Mouse (Mus musculus) heart, embryonic 15.5 days (tissue): ENCODE data around the gene Usp15. TPM values are rescaled to one million over a fixed set of nuclear protein-coding genes. Genes with fewer than 3 reads are reported as not detected.
A peak's percentile ranks its signal among the peaks of the same experiment; 100 is the strongest.

Source experiments
- ATAC-seq: fragments of 200-750 bp; cut with Nextera tagmentation; replicated peaks from 2 replicates; pipeline ENCODE4 v1.8.0; 2017; ENCODE audit warnings: low read depth, moderate TSS enrichment; ENCODE audit not compliant: insufficient number of reproducible peaks, insufficient read depth, low FRiP score
- H3K27ac ChIP-seq: fragments of 300-500 bp; sonication (generic); 2 replicates; pipeline ENCODE4 v1.5.1; 2015; ENCODE audit warnings: mild to moderate bottlenecking, inconsistent platforms
- H3K27me3 ChIP-seq: fragments of 300-500 bp; sonication (generic); 2 replicates; pipeline ENCODE4 v1.6.1; 2015; ENCODE audit warnings: inconsistent platforms
- H3K36me3 ChIP-seq: fragments of 300-500 bp; sonication (generic); 2 replicates; pipeline ENCODE4 v1.6.1; 2015; ENCODE audit warnings: mild to moderate bottlenecking, inconsistent platforms
- H3K4me1 ChIP-seq: fragments of 300-500 bp; sonication (generic); replicated peaks from 2 replicates; pipeline ENCODE4 v1.6.1; 2015; ENCODE audit warnings: inconsistent platforms
- H3K4me2 ChIP-seq: fragments of 300-500 bp; sonication (generic); 2 replicates; pipeline ENCODE4 v1.6.1; 2015; ENCODE audit warnings: inconsistent platforms, mild to moderate bottlenecking, moderate library complexity
- H3K4me3 ChIP-seq: fragments of 300-500 bp; sonication (generic); 2 replicates; pipeline ENCODE4 v1.5.1; 2015; ENCODE audit warnings: mild to moderate bottlenecking, inconsistent platforms
- H3K9ac ChIP-seq: fragments of 300-500 bp; sonication (generic); 2 replicates; pipeline ENCODE4 v1.6.1; 2015; ENCODE audit warnings: mild to moderate bottlenecking, inconsistent platforms
- H3K9me3 ChIP-seq: fragments of 300-500 bp; sonication (generic); replicated peaks from 2 replicates; pipeline ENCODE4 v1.6.1; 2016; ENCODE audit warnings: inconsistent platforms
- WGBS: fragments of 180-500 bp; shearing (Covaris S2); methylation state at CpG from one replicate; pipeline ENCODE4 v1.1.7; 2015; ENCODE audit warnings: mixed read lengths; 5-methylcytosine and 5-hydroxymethylcytosine counted together
- polyA plus RNA-seq: library from polyadenylated mRNA; unstranded; fragments of >200 nt; fragmentation: Nextera tagmentation; extraction: Ambion mirVana; gene quantifications from 2 replicates; pipeline ENCODE4 v1.2.1, GENCODE M21; 2015

The Usp15 gene
- polyA plus RNA-seq, 1 experiment from 2014 or later = 53.5 TPM

GRCm38 (mm10) chr10:123142395-123143050, 54.3 kb downstream of the Usp15 start:
- no peaks in the 10 kb centered on the region for H3K9me3 ChIP-seq
- no peak for ATAC-seq
- no peaks in the 10 kb centered on the region for H3K27me3 ChIP-seq

GRCm38 (mm10) chr10:123135818-123136217, 61.0 kb downstream of the Usp15 start:
- H3K27ac ChIP-seq = no peak overlapping the region
- H3K27me3 ChIP-seq = no peaks in the 10 kb centered on the region
- no peak overlapping the region for H3K9ac ChIP-seq
- no peak overlapping the region for H3K4me3 ChIP-seq
- 65% methylated on average over 10 of the region's 10 CpGs for WGBS
- ATAC-seq = peak; percentile 60
- H3K36me3 ChIP-seq = peaks cover 24% of the 10 kb centered on the region
- no peak overlapping the region for H3K4me2 ChIP-seq
- H3K4me1 ChIP-seq = 0 out of 2 replicates have a peak, but pooled peaks cover 3% of the 10 kb centered on the region
- no peaks in the 10 kb centered on the region for H3K9me3 ChIP-seq

More at GRCm38 (mm10) chr10:123142395-123143050, 54.3 kb downstream of the Usp15 start:
- Histone ChIP-seq H3K36me3 (peaks cover 18% of the 10 kb centered on the region), H3K4me1 (peaks cover 5% of the 10 kb centered on the region), H3K4me3 (no peak overlapping the region), H3K4me2 (no peak overlapping the region), H3K9ac (no peak overlapping the region), H3K27ac (no peak overlapping the region)
- WGBS = 91% methylated on average over 5 of the region's 5 CpGs

- 93% methylated on average over 10 of the region's 10 CpGs for WGBS
Measured at GRCm38 (mm10) chr10:123131487-123131886, 65.3 kb downstream of the Usp15 start.

DNA sequence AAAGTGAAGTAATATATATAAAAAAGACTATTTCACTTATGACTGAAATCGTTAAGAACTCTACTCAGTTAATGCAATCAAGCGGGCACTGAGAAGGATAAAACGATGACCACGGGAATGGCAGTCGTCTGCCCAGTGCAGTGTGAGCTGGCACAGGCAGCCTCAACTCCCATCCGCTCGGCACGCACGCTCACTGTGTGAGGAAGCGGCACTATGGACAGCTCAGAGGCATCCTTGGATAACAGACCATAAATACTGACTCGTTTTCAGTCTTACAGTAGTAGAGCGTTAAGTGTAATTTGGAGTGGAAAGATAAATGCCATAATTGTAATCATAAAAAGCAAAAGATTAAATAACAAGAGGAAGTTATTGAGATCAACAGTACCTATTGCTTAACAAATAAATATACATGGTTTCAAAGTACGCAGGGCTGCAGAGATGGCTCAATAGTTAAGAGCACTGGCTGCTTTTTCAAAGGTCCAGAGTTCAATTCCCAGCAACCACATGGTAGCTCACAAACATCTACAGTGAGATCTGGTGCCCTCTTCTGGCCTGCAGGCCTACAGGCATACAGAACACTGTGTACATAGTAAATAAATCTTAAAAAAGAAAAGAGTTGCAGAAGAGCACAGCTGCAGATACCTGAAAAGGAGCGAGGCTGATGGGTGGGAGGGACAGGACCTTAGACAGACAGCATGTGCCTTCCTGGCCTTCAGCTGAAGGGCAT, 76.0 kb downstream of the Usp15 start:
- H3K4me1 ChIP-seq = no peaks in the 10 kb centered on the region
- H3K27ac ChIP-seq = no peak overlapping the region
- no peaks in the 10 kb centered on the region for H3K27me3 ChIP-seq
- ATAC-seq = no peak
- peaks cover 83% of the 10 kb centered on the region for H3K36me3 ChIP-seq
- H3K9ac ChIP-seq = no peak overlapping the region
- 94% methylated on average over 14 of the region's 14 CpGs for WGBS
- no peak overlapping the region for H3K4me3 ChIP-seq
- H3K9me3 ChIP-seq = no peaks in the 10 kb centered on the region
- no peak overlapping the region for H3K4me2 ChIP-seq

More at GRCm38 (mm10) chr10:123131487-123131886, 65.3 kb downstream of the Usp15 start:
- Histone ChIP-seq H3K9ac (no peak overlapping the region), H3K4me3 (no peak overlapping the region), H3K27ac (no peak overlapping the region), H3K27me3 (no peaks in the 10 kb centered on the region), H3K4me2 (no peak overlapping the region), H3K36me3 (peaks cover 37% of the 10 kb centered on the region), H3K9me3 (no peaks in the 10 kb centered on the region), H3K4me1 (no peaks in the 10 kb centered on the region)
- no peak for ATAC-seq

- Histone ChIP-seq H3K9ac (no peak overlapping the region), H3K27me3 (no peaks in the 10 kb centered on the region), H3K36me3 (peaks cover 72% of the 10 kb centered on the region), H3K4me2 (no peak overlapping the region), H3K4me1 (no peaks in the 10 kb centered on the region), H3K9me3 (no peaks in the 10 kb centered on the region), H3K27ac (no peak overlapping the region), H3K4me3 (no peak overlapping the region)
- ATAC-seq = no peak
- 78% methylated on average over 14 of the region's 14 CpGs for WGBS
Measured at GRCm38 (mm10) chr10:123116861-123117260, 79.9 kb downstream of the Usp15 start.

- no peaks in the 10 kb centered on the region for H3K27me3 ChIP-seq
- WGBS = 95% methylated on average over 8 of the region's 8 CpGs
- no peak overlapping the region for H3K4me3 ChIP-seq
- no peaks in the 10 kb centered on the region for H3K4me1 ChIP-seq
- peaks cover 52% of the 10 kb centered on the region for H3K36me3 ChIP-seq
- ATAC-seq = no peak
- no peaks in the 10 kb centered on the region for H3K9me3 ChIP-seq
- no peak overlapping the region for H3K27ac ChIP-seq
- H3K9ac ChIP-seq = no peak overlapping the region
- H3K4me2 ChIP-seq = no peak overlapping the region
Measured at GRCm38 (mm10) chr10:123113466-123113865, 83.3 kb downstream of the Usp15 start.

DNA sequence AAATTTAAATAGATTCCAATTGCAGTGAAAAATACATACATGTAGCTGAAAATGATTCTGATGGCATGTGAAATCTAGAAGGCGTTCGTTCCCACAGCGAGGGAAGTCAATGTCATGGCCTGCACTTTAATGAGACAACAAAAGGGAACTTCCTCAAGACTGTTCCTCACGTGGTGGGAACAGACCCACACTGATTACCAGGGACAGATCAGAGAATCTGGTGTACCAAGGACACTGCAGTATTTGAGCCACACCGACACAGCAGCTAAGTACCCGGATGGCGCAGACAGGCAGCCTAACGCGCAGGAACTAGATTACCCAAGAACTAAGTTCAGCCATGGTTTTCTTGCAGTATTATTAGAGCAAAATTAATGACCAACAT, 84.0 kb downstream of the Usp15 start:
- Histone ChIP-seq H3K27ac (no peak overlapping the region), H3K4me3 (no peak overlapping the region), H3K4me2 (no peak overlapping the region), H3K9me3 (no peaks in the 10 kb centered on the region), H3K9ac (no peak overlapping the region), H3K36me3 (peaks cover 46% of the 10 kb centered on the region), H3K4me1 (no peaks in the 10 kb centered on the region), H3K27me3 (no peaks in the 10 kb centered on the region)
- ATAC-seq = no peak
- WGBS = 88% methylated on average over 9 of the region's 9 CpGs

DNA sequence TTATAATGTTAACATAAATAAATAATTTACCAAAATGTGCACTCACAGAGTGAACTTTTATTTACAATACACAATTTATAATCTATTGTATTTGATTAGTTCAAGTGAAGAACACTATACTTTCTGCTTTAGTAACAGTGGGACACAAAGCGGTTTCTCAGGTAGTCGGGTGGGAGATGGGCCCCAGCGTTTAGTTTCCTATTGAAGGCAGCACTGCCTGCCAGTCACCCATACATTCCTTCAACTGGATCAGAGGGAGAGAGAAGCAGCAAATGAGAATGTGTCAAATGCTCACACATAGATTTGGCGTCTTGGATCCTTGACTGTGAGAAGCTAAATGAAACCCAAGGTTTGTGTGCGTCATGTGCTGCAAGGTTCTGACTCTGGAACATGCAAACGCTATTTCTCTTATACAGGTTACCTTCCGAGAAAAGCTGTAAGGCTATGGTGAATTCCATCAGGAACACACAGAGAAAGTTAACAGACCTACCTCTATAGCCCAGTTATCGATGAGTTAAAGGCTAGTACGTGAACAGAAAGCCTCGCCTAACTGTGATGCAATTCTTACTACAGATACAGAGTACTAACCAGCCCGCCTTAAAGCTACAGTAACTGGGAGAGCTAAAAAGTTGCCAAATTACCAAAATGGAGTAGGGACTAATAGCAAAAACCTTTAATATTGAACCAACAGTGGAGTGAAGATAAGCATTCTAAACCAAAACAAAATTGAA, 84.6 kb downstream of the Usp15 start:
- no peaks in the 10 kb centered on the region for H3K9me3 ChIP-seq
- no peak overlapping the region for H3K9ac ChIP-seq
- H3K4me3 ChIP-seq = no peak overlapping the region
- H3K4me1 ChIP-seq = no peaks in the 10 kb centered on the region
- no peak overlapping the region for H3K4me2 ChIP-seq
- no peak overlapping the region for H3K27ac ChIP-seq
- WGBS = 86% methylated on average over 11 of the region's 11 CpGs
- no peaks in the 10 kb centered on the region for H3K27me3 ChIP-seq
- ATAC-seq = no peak
- H3K36me3 ChIP-seq = peaks cover 41% of the 10 kb centered on the region

GRCm38 (mm10) chr10:123110548-123110947, 86.2 kb downstream of the Usp15 start:
- no peak overlapping the region for H3K4me2 ChIP-seq
- WGBS = 68% methylated on average over 11 of the region's 11 CpGs
- H3K4me3 ChIP-seq = no peak overlapping the region
- H3K27me3 ChIP-seq = no peaks in the 10 kb centered on the region
- no peak overlapping the region for H3K27ac ChIP-seq
- H3K4me1 ChIP-seq = no peaks in the 10 kb centered on the region
- H3K36me3 ChIP-seq = peaks cover 25% of the 10 kb centered on the region
- H3K9me3 ChIP-seq = no peaks in the 10 kb centered on the region
- H3K9ac ChIP-seq = no peak overlapping the region
- ATAC-seq = no peak

DNA sequence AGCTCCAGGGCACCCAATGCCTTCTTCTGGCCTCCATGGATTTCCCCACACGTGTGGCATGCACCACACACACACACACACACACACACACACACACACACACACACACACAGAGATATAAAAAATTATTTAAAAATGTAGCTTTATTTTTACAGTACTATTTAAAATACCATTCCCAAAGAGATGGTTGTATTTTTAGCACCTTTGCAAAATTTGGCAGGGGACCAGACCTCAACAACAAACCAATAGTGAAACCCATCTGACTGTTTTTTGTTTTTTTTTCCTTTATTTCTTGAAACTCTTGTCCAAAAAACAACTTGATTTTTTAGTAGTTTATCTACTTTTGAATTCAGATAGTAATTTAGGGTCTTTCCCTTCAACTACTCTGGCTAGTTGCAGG, 88.3 kb downstream of the Usp15 start:
- no peak overlapping the region for H3K4me2 ChIP-seq
- WGBS = 74% methylated on average over 1 of the region's 1 CpGs
- no peaks in the 10 kb centered on the region for H3K27me3 ChIP-seq
- no peaks in the 10 kb centered on the region for H3K9me3 ChIP-seq
- no peak overlapping the region for H3K27ac ChIP-seq
- no peak for ATAC-seq
- H3K9ac ChIP-seq = no peak overlapping the region
- H3K4me1 ChIP-seq = no peaks in the 10 kb centered on the region
- peaks cover 10% of the 10 kb centered on the region; the same call in 1 of the 2 replicates for H3K36me3 ChIP-seq
- no peak overlapping the region for H3K4me3 ChIP-seq

DNA sequence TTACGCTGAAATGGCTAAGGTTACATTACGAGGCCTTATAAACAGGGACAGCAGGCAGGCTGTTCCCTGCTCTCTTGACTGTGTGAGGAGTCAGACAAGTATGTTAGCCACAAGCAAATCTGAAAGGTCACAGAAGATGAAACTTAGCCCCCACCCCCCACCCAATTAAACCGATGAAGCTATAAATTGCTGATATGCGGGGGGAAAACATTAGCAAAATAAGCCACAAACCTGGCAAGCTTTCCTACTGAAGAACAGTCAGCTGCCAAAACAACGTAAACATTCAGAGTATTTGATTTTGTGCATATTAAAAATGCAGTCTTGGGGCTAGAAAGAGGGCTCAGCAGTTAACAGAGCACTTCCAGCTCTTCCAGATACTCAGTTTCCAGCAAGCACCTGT, 88.7 kb downstream of the Usp15 start:
- H3K4me1 ChIP-seq = no peaks in the 10 kb centered on the region
- H3K4me2 ChIP-seq = no peak overlapping the region
- H3K27ac ChIP-seq = no peak overlapping the region
- no peaks in the 10 kb centered on the region for H3K27me3 ChIP-seq
- no peak overlapping the region for H3K4me3 ChIP-seq
- H3K9me3 ChIP-seq = no peaks in the 10 kb centered on the region
- 88% methylated on average over 5 of the region's 5 CpGs for WGBS
- peaks cover 7% of the 10 kb centered on the region; the same call in 1 of the 2 replicates for H3K36me3 ChIP-seq
- ATAC-seq = no peak
- H3K9ac ChIP-seq = no peak overlapping the region
